Mouse (Mus musculus) limb, embryonic 15.5 days (tissue): Measurements from ENCODE around the gene Sap25. TPM values are rescaled to one million over a fixed set of nuclear protein-coding genes. Genes with fewer than 3 reads are reported as not detected.

Experiments used
- ATAC-seq: fragments of 200-750 bp; cut with Nextera tagmentation; 2 replicates; pipeline ENCODE4 v1.8.0; 2017; ENCODE audit warnings: low read depth, moderate TSS enrichment; ENCODE audit not compliant: insufficient number of reproducible peaks, low FRiP score, low TSS enrichment
- H3K27ac ChIP-seq: fragments of 300-500 bp; sonication (generic); 2 replicates; pipeline ENCODE4 v1.5.1; 2015; ENCODE audit warnings: moderate library complexity, mild to moderate bottlenecking, inconsistent platforms
- H3K27me3 ChIP-seq: fragments of 300-500 bp; sonication (generic); 2 replicates; pipeline ENCODE4 v1.6.1; 2015; ENCODE audit warnings: inconsistent platforms
- H3K36me3 ChIP-seq: fragments of 300-500 bp; sonication (generic); 2 replicates; pipeline ENCODE4 v1.6.1; 2015; ENCODE audit warnings: inconsistent platforms
- H3K4me1 ChIP-seq: fragments of 300-500 bp; sonication (generic); 2 replicates; pipeline ENCODE4 v1.6.1; 2015; ENCODE audit warnings: inconsistent platforms
- H3K4me2 ChIP-seq: fragments of 300-500 bp; sonication (generic); 2 replicates; pipeline ENCODE4 v1.6.1; 2015; ENCODE audit warnings: mild to moderate bottlenecking, inconsistent platforms
- H3K4me3 ChIP-seq: fragments of 300-500 bp; sonication (generic); 2 replicates; pipeline ENCODE4 v1.5.1; 2015; ENCODE audit warnings: mild to moderate bottlenecking, inconsistent platforms
- H3K9ac ChIP-seq: fragments of 300-500 bp; sonication (generic); 2 replicates; pipeline ENCODE4 v1.6.1; 2015; ENCODE audit warnings: inconsistent platforms
- H3K9me3 ChIP-seq: fragments of 300-500 bp; sonication (generic); 2 replicates; pipeline ENCODE4 v1.6.1; 2016; ENCODE audit warnings: inconsistent platforms
- WGBS: fragments of 180-500 bp; shearing (Covaris S2); methylation state at CpG from one replicate; pipeline ENCODE4 v1.1.7; 2015; 5-methylcytosine and 5-hydroxymethylcytosine counted together
- polyA plus RNA-seq: library from polyadenylated mRNA; unstranded; fragments of >200 nt; fragmentation: Nextera tagmentation; extraction: Ambion mirVana; gene quantifications from 2 replicates; pipeline ENCODE4 v1.2.1, GENCODE M21; 2015

Sap25 gene
- polyA plus RNA-seq, 1 experiment from 2014 or later: 6.0 TPM

GRCm38 (mm10) chr5:137671443-137672240, 30.5 kb downstream of the Sap25 start:
- no peaks in the 10 kb centered on the region for H3K9me3 ChIP-seq
- H3K36me3 ChIP-seq: peaks cover 9% of the 10 kb centered on the region
- H3K9ac ChIP-seq: no peak overlapping the region
- no peaks in the 10 kb centered on the region for H3K27me3 ChIP-seq
- WGBS: 14% methylated on average over 9 of the region's 9 CpGs
- ATAC-seq: peak; percentile 42; the same call in 1 of the 2 replicates
- H3K4me3 ChIP-seq: no peak overlapping the region
- H3K4me2 ChIP-seq: no peak overlapping the region
- H3K27ac ChIP-seq: peak overlapping the region; percentile 77
- peaks cover 24% of the 10 kb centered on the region for H3K4me1 ChIP-seq

- Histone ChIP-seq H3K27me3 (no peaks in the 10 kb centered on the region), H3K36me3 (peaks cover 2% of the 10 kb centered on the region; the same call in 1 of the 2 replicates), H3K9me3 (no peaks in the 10 kb centered on the region), H3K4me1 (peaks cover 24% of the 10 kb centered on the region), H3K9ac (no peak overlapping the region), H3K4me2 (no peak overlapping the region), H3K4me3 (no peak overlapping the region), H3K27ac (peak overlapping the region; percentile 77; the same call in 1 of the 2 replicates)
- no peak for ATAC-seq
- 76% methylated on average over 5 of the region's 5 CpGs for WGBS
Measured at GRCm38 (mm10) chr5:137672361-137672760, 31.2 kb downstream of the Sap25 start.

DNA sequence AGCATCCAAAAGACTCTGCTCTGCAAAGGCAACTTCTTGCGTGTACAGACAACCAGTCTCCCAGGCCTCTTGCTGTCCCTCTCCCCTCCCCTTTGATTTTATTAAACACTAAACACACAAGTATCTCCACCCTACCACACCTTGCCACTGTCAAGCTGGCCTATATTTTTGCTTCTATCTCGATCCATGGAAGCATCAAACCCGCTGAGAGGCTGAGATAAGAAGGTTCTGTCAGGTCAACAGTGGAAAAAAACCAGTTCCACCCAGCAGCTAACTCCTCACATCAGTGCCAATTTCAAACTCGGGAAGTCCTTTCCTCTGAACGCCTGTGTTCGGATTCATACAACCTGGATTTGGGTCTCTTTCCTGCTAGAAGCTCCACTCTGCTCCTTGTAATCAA, 31.9 kb downstream of the Sap25 start:
- Histone ChIP-seq H3K4me1 (peaks cover 24% of the 10 kb centered on the region), H3K36me3 (no peaks in the 10 kb centered on the region; the same call in 1 of the 2 replicates), H3K4me3 (no peak overlapping the region), H3K9me3 (no peaks in the 10 kb centered on the region), H3K27me3 (no peaks in the 10 kb centered on the region), H3K27ac (no peak overlapping the region), H3K9ac (no peak overlapping the region), H3K4me2 (no peak overlapping the region)
- WGBS: 86% methylated on average over 6 of the region's 6 CpGs
- ATAC-seq: no peak

DNA sequence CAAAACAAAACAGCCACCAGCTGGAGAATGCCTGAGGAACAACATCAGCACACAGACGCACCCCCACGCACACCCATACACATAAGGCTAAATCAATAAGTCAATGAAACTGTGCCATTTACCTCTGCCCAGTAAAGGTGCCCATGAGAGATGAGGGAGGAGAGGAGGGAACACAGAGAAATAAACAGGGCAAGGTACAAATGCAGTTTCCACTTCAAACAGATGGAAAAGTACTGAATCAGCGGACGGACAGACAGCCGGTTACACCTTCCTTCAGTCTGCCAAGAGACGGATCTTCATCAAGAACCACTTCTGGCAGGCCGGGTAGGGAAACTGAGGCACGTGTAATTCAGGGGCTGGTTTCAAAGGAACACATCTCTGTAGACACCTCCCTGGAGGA, 33.7 kb downstream of the Sap25 start:
- no peak for ATAC-seq
- H3K4me3 ChIP-seq: no peak overlapping the region
- 89% methylated on average over 8 of the region's 8 CpGs for WGBS
- H3K27me3 ChIP-seq: no peaks in the 10 kb centered on the region
- no peaks in the 10 kb centered on the region; the same call in 1 of the 2 replicates for H3K36me3 ChIP-seq
- no peaks in the 10 kb centered on the region for H3K9me3 ChIP-seq
- H3K4me2 ChIP-seq: no peak overlapping the region
- no peak overlapping the region for H3K9ac ChIP-seq
- H3K4me1 ChIP-seq: peaks cover 21% of the 10 kb centered on the region
- H3K27ac ChIP-seq: no peak overlapping the region

DNA sequence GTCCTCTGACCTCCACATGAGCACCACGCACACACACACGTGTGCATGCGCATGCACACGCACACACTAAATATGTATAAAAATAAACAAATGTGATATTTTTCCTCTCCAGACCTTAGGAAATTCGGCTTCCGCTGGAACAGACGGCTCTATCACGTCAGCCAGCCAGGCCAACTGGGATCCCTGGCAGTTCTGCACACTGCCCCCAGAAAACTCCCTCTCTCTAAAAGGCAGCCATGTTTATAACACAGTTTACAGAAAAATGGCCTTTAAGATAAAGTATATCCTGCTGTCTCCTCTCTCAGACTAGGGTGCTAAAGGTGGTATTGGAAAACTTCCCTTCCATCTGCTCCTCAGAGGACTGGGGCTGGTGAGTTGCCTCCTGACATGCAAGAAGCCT, 36.7 kb downstream of the Sap25 start:
- H3K36me3 ChIP-seq: no peaks in the 10 kb centered on the region; the same call in 1 of the 2 replicates
- no peak overlapping the region for H3K4me2 ChIP-seq
- H3K4me1 ChIP-seq: peaks cover under 1% of the 10 kb centered on the region; the same call in 1 of the 2 replicates
- no peaks in the 10 kb centered on the region for H3K9me3 ChIP-seq
- WGBS: 94% methylated on average over 8 of the region's 8 CpGs
- no peak overlapping the region for H3K4me3 ChIP-seq
- ATAC-seq: no peak
- no peaks in the 10 kb centered on the region for H3K27me3 ChIP-seq
- H3K9ac ChIP-seq: no peak overlapping the region
- H3K27ac ChIP-seq: no peak overlapping the region

DNA sequence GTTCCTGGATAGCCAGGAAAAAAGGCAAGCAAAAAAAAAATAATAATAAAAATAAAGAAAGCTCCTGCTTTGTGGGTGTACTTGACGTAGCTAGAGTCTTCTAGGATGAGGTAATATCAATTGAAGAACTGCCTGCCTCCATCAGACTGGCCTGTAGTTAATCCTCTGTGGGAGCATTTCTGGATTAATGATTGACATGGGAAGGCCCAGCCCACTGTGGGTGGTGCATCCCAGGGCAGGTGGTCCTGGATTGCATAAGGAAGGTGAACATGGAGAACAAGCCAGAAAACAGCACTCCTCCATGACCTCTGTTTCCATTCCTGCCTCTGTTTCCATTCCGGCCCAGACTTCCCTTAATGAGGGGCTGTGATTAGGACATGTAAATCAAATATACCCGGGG, 37.6 kb downstream of the Sap25 start:
- no peak overlapping the region for H3K9ac ChIP-seq
- H3K27ac ChIP-seq: no peak overlapping the region
- H3K4me3 ChIP-seq: no peak overlapping the region
- H3K4me2 ChIP-seq: no peak overlapping the region
- no peak for ATAC-seq
- H3K9me3 ChIP-seq: no peaks in the 10 kb centered on the region
- H3K27me3 ChIP-seq: no peaks in the 10 kb centered on the region
- H3K36me3 ChIP-seq: no peaks in the 10 kb centered on the region; the same call in 1 of the 2 replicates
- peaks cover 9% of the 10 kb centered on the region for H3K4me1 ChIP-seq
- WGBS: 79% methylated on average over 3 of the region's 3 CpGs

DNA sequence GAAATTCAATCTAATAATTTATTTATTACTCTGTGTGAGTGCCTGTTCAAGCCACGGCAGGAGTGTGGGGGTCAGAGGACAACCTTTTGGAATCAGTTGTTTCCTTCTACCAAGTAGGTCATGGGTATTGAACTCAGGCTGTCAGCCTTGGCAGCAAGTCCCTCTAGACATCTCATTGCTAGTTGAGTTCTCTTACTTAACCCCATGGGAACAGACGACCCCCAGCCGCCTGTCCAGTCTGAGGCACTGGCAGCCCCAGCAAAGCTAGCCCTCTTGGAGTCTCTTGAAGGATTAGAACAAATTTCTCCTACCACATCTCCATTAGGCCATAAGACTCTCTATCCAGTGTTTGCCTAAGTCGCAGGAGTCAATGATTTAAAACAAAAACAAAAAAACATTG, 38.6 kb downstream of the Sap25 start:
- H3K9me3 ChIP-seq: no peaks in the 10 kb centered on the region
- H3K27me3 ChIP-seq: no peaks in the 10 kb centered on the region
- H3K4me1 ChIP-seq: peaks cover 12% of the 10 kb centered on the region
- no peaks in the 10 kb centered on the region; the same call in 1 of the 2 replicates for H3K36me3 ChIP-seq
- no peak overlapping the region for H3K4me2 ChIP-seq
- no peak overlapping the region for H3K4me3 ChIP-seq
- no peak overlapping the region for H3K27ac ChIP-seq
- ATAC-seq: no peak
- WGBS: 78% methylated on average over 4 of the region's 4 CpGs
- H3K9ac ChIP-seq: no peak overlapping the region

GRCm38 (mm10) chr5:137682526-137682925, 41.4 kb downstream of the Sap25 start:
- no peaks in the 10 kb centered on the region for H3K9me3 ChIP-seq
- no peak overlapping the region for H3K27ac ChIP-seq
- 85% methylated on average over 6 of the region's 6 CpGs for WGBS
- no peak overlapping the region for H3K4me2 ChIP-seq
- H3K4me1 ChIP-seq: peaks cover 19% of the 10 kb centered on the region
- no peak overlapping the region for H3K4me3 ChIP-seq
- H3K36me3 ChIP-seq: no peaks in the 10 kb centered on the region
- no peak for ATAC-seq
- H3K27me3 ChIP-seq: no peaks in the 10 kb centered on the region
- no peak overlapping the region for H3K9ac ChIP-seq

DNA sequence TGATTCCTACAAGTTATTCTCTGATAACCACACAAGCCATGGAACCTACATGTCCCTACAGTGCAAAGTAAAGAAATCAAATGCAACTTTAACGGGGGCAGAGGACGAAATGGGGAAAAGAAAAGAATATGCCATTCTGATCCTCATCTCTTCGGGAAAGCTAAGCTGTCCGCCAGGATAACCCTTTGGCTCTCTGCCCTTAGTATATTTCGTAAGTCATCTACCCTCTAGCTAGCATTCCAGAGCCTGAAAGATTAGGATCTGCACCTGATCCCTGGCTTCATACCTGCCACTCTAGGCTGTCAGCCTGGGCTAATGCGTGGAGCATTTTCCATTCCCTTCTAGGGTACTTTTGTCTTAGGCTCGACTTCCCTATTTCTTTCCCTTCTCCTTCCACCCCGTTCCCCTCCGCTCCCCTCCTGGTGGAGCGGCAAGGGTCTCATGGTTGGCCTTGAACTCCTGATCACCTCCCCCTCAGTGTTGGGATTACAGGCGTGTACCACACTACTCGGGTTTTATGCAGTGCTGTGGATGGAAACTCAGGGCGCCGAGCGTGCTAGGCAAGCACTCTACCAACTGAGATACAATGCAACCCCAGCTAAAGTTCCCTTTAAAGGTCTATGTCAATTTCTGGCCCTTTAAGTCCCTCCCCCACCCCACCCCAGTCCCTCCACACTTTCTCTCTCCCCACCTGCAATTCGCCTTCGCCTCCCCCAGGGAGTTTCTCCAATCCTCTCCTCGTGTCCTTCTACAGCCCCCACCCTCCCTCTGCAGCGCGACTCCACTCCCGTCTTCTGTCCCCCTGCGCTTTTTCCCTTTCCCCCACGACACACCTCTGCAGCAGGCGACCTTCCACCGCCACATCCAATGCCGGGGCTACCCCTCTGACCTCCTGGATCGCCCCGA, 42.5 kb downstream of the Sap25 start:
- no peaks in the 10 kb centered on the region for H3K27me3 ChIP-seq
- no peak overlapping the region for H3K27ac ChIP-seq
- peak overlapping the region; percentile 94 for H3K4me2 ChIP-seq
- H3K9me3 ChIP-seq: no peaks in the 10 kb centered on the region
- H3K9ac ChIP-seq: peak overlapping the region; percentile 62
- ATAC-seq: no peak
- peak overlapping the region; percentile 78 for H3K4me3 ChIP-seq
- H3K36me3 ChIP-seq: no peaks in the 10 kb centered on the region
- H3K4me1 ChIP-seq: peaks cover 19% of the 10 kb centered on the region
- 11% methylated on average over 28 of the region's 28 CpGs for WGBS

- H3K4me3 ChIP-seq: peak within 1 kb of the TSS; percentile 78
- H3K9me3 ChIP-seq: no peaks in the 10 kb centered on the region
- under 1% methylated on average over 57 of the region's 62 CpGs for WGBS
- no peaks in the 10 kb centered on the region for H3K36me3 ChIP-seq
- no peaks in the 10 kb centered on the region for H3K27me3 ChIP-seq
- peak within 1 kb of the TSS; percentile 94 for H3K4me2 ChIP-seq
- peaks cover 19% of the 10 kb centered on the region for H3K4me1 ChIP-seq
- peak within 1 kb of the TSS; percentile 77 for H3K27ac ChIP-seq
- peak; percentile 99 for ATAC-seq
- peak within 1 kb of the TSS; percentile 62 for H3K9ac ChIP-seq
Measured at GRCm38 (mm10) chr5:137684294-137685123, 43.4 kb downstream of the Sap25 start, which contains the start of gene Agfg2. TSS of gene Agfg2 (minus strand) at chr5:137684726.

GRCm38 (mm10) chr5:137685653-137686052, 44.5 kb downstream of the Sap25 start:
- Histone ChIP-seq H3K27me3 (no peaks in the 10 kb centered on the region), H3K9me3 (no peaks in the 10 kb centered on the region), H3K9ac (no peak overlapping the region), H3K27ac (no peak overlapping the region), H3K4me3 (no peak overlapping the region), H3K4me1 (peaks cover 19% of the 10 kb centered on the region), H3K4me2 (no peak overlapping the region), H3K36me3 (no peaks in the 10 kb centered on the region)
- ATAC-seq: no peak
- 95% methylated on average over 3 of the region's 3 CpGs for WGBS
